Mouse (Mus musculus) lung, embryonic 14.5 days (tissue): ENCODE data around the gene Tha1. TPM values are rescaled to one million over a fixed set of nuclear protein-coding genes. Genes with fewer than 3 reads are reported as not detected.
A peak's percentile ranks its signal among the peaks of the same experiment; 100 is the strongest.

ENCODE experiments used
- ATAC-seq: fragments of 200-750 bp; cut with Nextera tagmentation; 2 replicates; pipeline ENCODE4 v1.8.0; 2017; ENCODE audit warnings: mild to moderate bottlenecking, moderate TSS enrichment, moderate library complexity; ENCODE audit not compliant: insufficient read depth
- DNase-seq: peaks from one replicate; pipeline ENCODE4 v3.0.0-alpha.2; 2015
- H3K27ac ChIP-seq: fragments of 300-500 bp; sonication (generic); 2 replicates; pipeline ENCODE4 v1.5.1; 2014; ENCODE audit warnings: low read depth, mild to moderate bottlenecking, moderate library complexity
- H3K27me3 ChIP-seq: fragments of 300-500 bp; sonication (generic); 2 replicates; pipeline ENCODE4 v1.6.1; 2014; ENCODE audit warnings: low read length, control low read depth; ENCODE audit not compliant: insufficient read depth
- H3K36me3 ChIP-seq: fragments of 300-500 bp; sonication (generic); 2 replicates; pipeline ENCODE4 v1.6.1; 2014; ENCODE audit warnings: control low read depth; ENCODE audit not compliant: insufficient read depth
- H3K4me1 ChIP-seq: fragments of 300-500 bp; sonication (generic); 2 replicates; pipeline ENCODE4 v1.6.1; 2014; ENCODE audit warnings: antibody characterized with exemption, control low read depth; ENCODE audit not compliant: insufficient read depth
- H3K4me2 ChIP-seq: fragments of 300-500 bp; sonication (generic); 2 replicates; pipeline ENCODE4 v1.6.1; 2014; ENCODE audit warnings: mild to moderate bottlenecking
- H3K4me3 ChIP-seq: fragments of 300-500 bp; sonication (generic); 2 replicates; pipeline ENCODE4 v1.5.1; 2014; ENCODE audit warnings: low read depth, low read length
- H3K9ac ChIP-seq: fragments of 300-500 bp; sonication (generic); 2 replicates; pipeline ENCODE4 v1.6.1; 2014
- H3K9me3 ChIP-seq: fragments of 300-500 bp; sonication (generic); 2 replicates; pipeline ENCODE4 v1.6.1; 2016; ENCODE audit warnings: low read depth, low read length, control low read depth
- CTCF ChIP-seq: IDR thresholded peaks from 2 replicates; pipeline ENCODE4 v1.5.1; 2016; ENCODE audit warnings: antibody characterized with exemption, low read depth
- WGBS: fragments of 180-500 bp; shearing (Covaris S2); extraction: QIAGEN DNeasy Blood & Tissue Kit; methylation state at CpG from one replicate; pipeline ENCODE4 v1.1.7; 2014; 5-methylcytosine and 5-hydroxymethylcytosine counted together
- polyA plus RNA-seq: library from polyadenylated mRNA; unstranded; fragments of >200 nt; fragmentation: Nextera tagmentation; extraction: Ambion mirVana; gene quantifications from 2 replicates; pipeline ENCODE4 v1.2.1, GENCODE M21; 2014

Gene Tha1
- polyA plus RNA-seq, 1 experiment from 2014 or later: 3.4 TPM

GRCm38 (mm10) chr11:117909337-117909736 is 36.1 kb upstream of the Tha1 start:
- Histone ChIP-seq H3K36me3 (no peaks in the 10 kb centered on the region), H3K27me3 (no peaks in the 10 kb centered on the region), H3K9ac (no peak overlapping the region), H3K4me2 (no peak overlapping the region), H3K27ac (no peak overlapping the region), H3K4me1 (no peaks in the 10 kb centered on the region; the same call in 1 of the 2 replicates), H3K4me3 (no peak overlapping the region), H3K9me3 (no peaks in the 10 kb centered on the region)
- ATAC-seq (no peak), DNase-seq (no peak)
- 82% methylated on average over 8 of the region's 8 CpGs for WGBS
- no peak for TF ChIP-seq CTCF

- TF ChIP-seq CTCF: no peak
- H3K4me1 ChIP-seq: no peaks in the 10 kb centered on the region
- WGBS: 77% methylated on average over 8 of the region's 8 CpGs
- DNase-seq: no peak
- H3K4me3 ChIP-seq: no peak overlapping the region
- no peaks in the 10 kb centered on the region for H3K36me3 ChIP-seq
- no peaks in the 10 kb centered on the region for H3K27me3 ChIP-seq
- no peak overlapping the region for H3K4me2 ChIP-seq
- H3K27ac ChIP-seq: no peak overlapping the region
- no peaks in the 10 kb centered on the region for H3K9me3 ChIP-seq
- H3K9ac ChIP-seq: no peak overlapping the region
- ATAC-seq: no peak
Measured at GRCm38 (mm10) chr11:117904442-117904841, 31.2 kb upstream of the Tha1 start.

- H3K27me3 ChIP-seq: no peaks in the 10 kb centered on the region
- no peak overlapping the region for H3K4me2 ChIP-seq
- no peak for ATAC-seq
Measured at GRCm38 (mm10) chr11:117902282-117902681, 29.0 kb upstream of the Tha1 start.

GRCm38 (mm10) chr11:117896533-117896932 is 23.3 kb upstream of the Tha1 start:
- WGBS: 30% methylated on average over 2 of the region's 2 CpGs
- ATAC-seq (no peak), DNase-seq (no peak)
- no peak for TF ChIP-seq CTCF
- Histone ChIP-seq H3K9ac (no peak overlapping the region), H3K9me3 (no peaks in the 10 kb centered on the region), H3K4me1 (no peaks in the 10 kb centered on the region), H3K36me3 (no peaks in the 10 kb centered on the region), H3K27me3 (no peaks in the 10 kb centered on the region), H3K27ac (no peak overlapping the region), H3K4me3 (no peak overlapping the region), H3K4me2 (no peak overlapping the region)

More at GRCm38 (mm10) chr11:117902282-117902681, 29.0 kb upstream of the Tha1 start:
- H3K9ac ChIP-seq: no peak overlapping the region
- H3K9me3 ChIP-seq: no peaks in the 10 kb centered on the region
- no peak for DNase-seq
- no peak for TF ChIP-seq CTCF
- no peak overlapping the region for H3K4me3 ChIP-seq
- H3K4me1 ChIP-seq: no peaks in the 10 kb centered on the region
- 61% methylated on average over 2 of the region's 2 CpGs for WGBS
- H3K36me3 ChIP-seq: no peaks in the 10 kb centered on the region
- no peak overlapping the region for H3K27ac ChIP-seq

GRCm38 (mm10) chr11:117894676-117895075 is 21.4 kb upstream of the Tha1 start:
- no peak for TF ChIP-seq CTCF
- Histone ChIP-seq H3K4me2 (no peak overlapping the region), H3K4me1 (peaks cover 8% of the 10 kb centered on the region), H3K27me3 (0 out of 2 replicates have a peak, but pooled peaks cover 1% of the 10 kb centered on the region), H3K4me3 (no peak overlapping the region), H3K9me3 (no peaks in the 10 kb centered on the region), H3K27ac (no peak overlapping the region), H3K9ac (no peak overlapping the region), H3K36me3 (no peaks in the 10 kb centered on the region)
- DNase-seq (no peak), ATAC-seq (no peak)
- 58% methylated on average over 10 of the region's 10 CpGs for WGBS

GRCm38 (mm10) chr11:117892199-117892598 is 18.9 kb upstream of the Tha1 start:
- no peaks in the 10 kb centered on the region for H3K36me3 ChIP-seq
- H3K9ac ChIP-seq: no peak overlapping the region
- H3K4me2 ChIP-seq: no peak overlapping the region
- ATAC-seq: no peak
- WGBS: 40% methylated on average over 6 of the region's 6 CpGs
- no peaks in the 10 kb centered on the region for H3K9me3 ChIP-seq
- TF ChIP-seq CTCF: no peak
- H3K27ac ChIP-seq: no peak overlapping the region
- peaks cover 19% of the 10 kb centered on the region for H3K4me1 ChIP-seq
- peak; percentile 21 for DNase-seq
- H3K4me3 ChIP-seq: no peak overlapping the region
- H3K27me3 ChIP-seq: 0 out of 2 replicates have a peak, but pooled peaks cover 7% of the 10 kb centered on the region

- no peak overlapping the region for H3K27ac ChIP-seq
- no peak overlapping the region for H3K4me2 ChIP-seq
- no peaks in the 10 kb centered on the region for H3K9me3 ChIP-seq
- no peak for ATAC-seq
- no peak overlapping the region for H3K9ac ChIP-seq
- H3K4me3 ChIP-seq: no peak overlapping the region
- H3K27me3 ChIP-seq: 0 out of 2 replicates have a peak, but pooled peaks cover 7% of the 10 kb centered on the region
- no peak for TF ChIP-seq CTCF
- H3K36me3 ChIP-seq: no peaks in the 10 kb centered on the region
- DNase-seq: peak; percentile 32
- 78% methylated on average over 19 of the region's 19 CpGs for WGBS
- peaks cover 19% of the 10 kb centered on the region for H3K4me1 ChIP-seq
Measured at GRCm38 (mm10) chr11:117891581-117892175, 18.4 kb upstream of the Tha1 start.
